Mouse (Mus musculus) midbrain, embryonic 10.5 days (tissue): ENCODE data around the gene Spdl1. TPM values are rescaled to one million over a fixed set of nuclear protein-coding genes. Genes with fewer than 3 reads are reported as not detected.
"Not testable (repeated sequence)": the region's sequence is repeated elsewhere in the genome, so short reads cannot be mapped to it uniquely, and the experiment has no call there.

ENCODE experiments used
- DNase-seq: peaks from one replicate; pipeline ENCODE4 v3.0.0-alpha.2; 2017; ENCODE audit warnings: low spot score
- H3K27ac ChIP-seq: fragments of 300-500 bp; sonication (generic); replicated peaks from 2 replicates; pipeline ENCODE4 v1.5.1; 2016; ENCODE audit warnings: mild to moderate bottlenecking
- H3K27me3 ChIP-seq: fragments of 300-500 bp; sonication (generic); 2 replicates; pipeline ENCODE4 v1.6.1; 2016; ENCODE audit warnings: low read depth, mild to moderate bottlenecking; ENCODE audit not compliant: poor library complexity, severe bottlenecking
- H3K36me3 ChIP-seq: fragments of 300-500 bp; sonication (generic); 2 replicates; pipeline ENCODE4 v1.6.1; 2016; ENCODE audit warnings: mild to moderate bottlenecking, moderate library complexity
- H3K4me1 ChIP-seq: fragments of 300-500 bp; sonication (generic); 2 replicates; pipeline ENCODE4 v1.6.1; 2016
- H3K4me3 ChIP-seq: fragments of 300-500 bp; sonication (generic); 2 replicates; pipeline ENCODE4 v1.5.1; 2016; ENCODE audit warnings: mild to moderate bottlenecking, moderate library complexity
- H3K9me3 ChIP-seq: fragments of 300-500 bp; sonication (generic); replicated peaks from 2 replicates; pipeline ENCODE4 v1.6.1; 2016; ENCODE audit warnings: mild to moderate bottlenecking
- WGBS: fragments of 180-500 bp; shearing (Covaris S2); methylation state at CpG from one replicate; pipeline ENCODE4 v1.1.7; 2016; 5-methylcytosine and 5-hydroxymethylcytosine counted together
- polyA plus RNA-seq: library from polyadenylated mRNA; unstranded; fragments of >200 nt; fragmentation: Nextera tagmentation; extraction: Ambion mirVana; gene quantifications from 2 replicates; pipeline ENCODE4 v1.2.1, GENCODE M21; 2016

The Spdl1 gene
- polyA plus RNA-seq, 1 experiment from 2014 or later: 32.5 TPM

DNA sequence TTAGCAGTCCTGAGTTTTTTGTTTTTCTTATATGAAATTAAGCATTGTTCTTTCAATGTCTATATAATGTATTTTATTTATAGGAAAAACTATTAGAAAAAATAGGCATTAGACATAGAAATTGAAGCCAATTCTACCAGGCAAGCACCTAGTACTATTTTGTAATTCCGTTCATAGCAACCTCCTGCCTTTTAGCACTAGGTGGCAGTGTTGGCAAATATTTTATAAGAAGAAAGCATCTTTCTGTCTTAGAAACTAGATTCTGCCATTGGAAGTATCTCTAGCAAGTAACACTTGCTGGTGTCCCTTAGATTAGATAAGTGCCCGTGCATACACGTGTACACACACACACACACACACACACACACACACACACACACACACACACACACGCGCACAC, 10.1 kb upstream of the Spdl1 start:
- Histone ChIP-seq H3K36me3 (no peaks in the 10 kb centered on the region), H3K27me3 (peaks cover 40% of the 10 kb centered on the region), H3K4me1 (no peaks in the 10 kb centered on the region), H3K4me3 (no peak overlapping the region), H3K9me3 (no peaks in the 10 kb centered on the region), H3K27ac (no peak overlapping the region)
- 34% methylated on average over 5 of the region's 5 CpGs for WGBS
- DNase-seq: no peak

DNA sequence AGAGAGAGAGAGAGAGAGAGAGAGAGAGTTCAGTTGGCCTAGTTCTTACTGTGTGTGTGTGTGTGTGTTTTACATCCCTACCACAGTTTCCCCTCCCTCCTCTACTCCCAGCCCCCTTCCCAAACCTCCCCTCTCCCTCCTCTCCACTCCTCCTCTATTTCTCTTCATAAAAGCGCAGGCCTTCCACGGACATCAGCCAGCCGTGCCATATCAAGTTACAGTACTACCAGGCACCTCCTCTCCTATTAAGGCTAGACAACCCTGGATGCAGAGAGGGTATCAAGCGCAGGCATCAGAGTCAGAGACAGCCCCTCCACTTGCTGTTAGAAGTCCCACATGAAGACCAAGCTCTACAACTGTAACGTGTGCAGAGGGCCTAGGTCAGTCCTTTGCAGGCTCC, 6.8 kb upstream of the Spdl1 start:
- Histone ChIP-seq H3K4me1 (no peaks in the 10 kb centered on the region), H3K4me3 (no peak overlapping the region), H3K27me3 (peaks cover 34% of the 10 kb centered on the region), H3K27ac (no peak overlapping the region), H3K9me3 (no peaks in the 10 kb centered on the region), H3K36me3 (no peaks in the 10 kb centered on the region)
- WGBS: 63% methylated on average over 5 of the region's 5 CpGs
- no peak for DNase-seq

DNA sequence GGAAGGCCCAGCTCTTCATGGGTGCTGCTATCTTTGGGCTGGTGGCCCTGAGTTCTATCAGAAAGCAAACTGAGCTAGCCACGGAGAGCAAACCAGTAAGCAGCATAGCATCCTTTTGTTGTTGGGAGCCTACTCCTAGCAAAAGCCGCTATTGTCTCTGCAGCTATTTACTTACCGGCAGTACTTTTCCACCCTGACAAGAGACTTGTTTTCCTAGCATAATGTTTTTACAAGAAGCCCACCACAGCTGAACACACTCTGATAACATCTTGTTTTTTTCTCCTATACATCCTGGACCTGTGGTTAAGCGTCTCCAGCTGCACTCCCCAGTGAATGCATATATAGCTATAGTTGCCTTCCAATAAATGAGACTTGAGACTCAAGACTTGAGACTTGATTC, 5.6 kb upstream of the Spdl1 start:
- Histone ChIP-seq H3K27me3 (peaks cover 25% of the 10 kb centered on the region), H3K9me3 (no peaks in the 10 kb centered on the region), H3K36me3 (no peaks in the 10 kb centered on the region), H3K27ac (no peak overlapping the region), H3K4me3 (no peak overlapping the region), H3K4me1 (peaks cover 5% of the 10 kb centered on the region)
- DNase-seq: no peak
- 62% methylated on average over 4 of the region's 4 CpGs for WGBS

DNA sequence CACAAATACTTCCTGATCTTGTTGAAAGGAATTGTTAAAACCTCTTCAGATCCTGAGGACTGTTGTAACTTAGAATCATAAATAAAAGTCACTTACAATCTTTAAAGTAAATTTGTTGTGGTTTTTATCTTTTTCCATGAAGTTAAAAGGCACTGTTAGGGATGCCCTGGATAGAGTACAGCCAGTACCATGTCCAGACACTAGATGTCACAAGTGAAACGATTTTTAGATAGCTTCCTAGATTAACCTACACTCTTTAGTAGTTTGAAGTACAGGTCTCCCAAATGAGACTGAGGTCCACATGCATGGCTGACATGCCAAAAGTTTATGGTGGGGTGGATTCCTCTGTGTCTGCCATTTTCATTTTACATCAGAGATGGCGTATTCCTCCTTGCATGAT, 2.8 kb upstream of the Spdl1 start:
- Histone ChIP-seq H3K4me1 (peaks cover 20% of the 10 kb centered on the region), H3K27ac (no peak overlapping the region), H3K36me3 (no peaks in the 10 kb centered on the region), H3K9me3 (no peaks in the 10 kb centered on the region), H3K27me3 (peaks cover 7% of the 10 kb centered on the region), H3K4me3 (no peak overlapping the region)
- 49% methylated on average over 2 of the region's 2 CpGs for WGBS
- DNase-seq: no peak

GRCm38 (mm10) chr11:34832678-34833077, 763 bp downstream of the Spdl1 start:
- Histone ChIP-seq H3K9me3 (no peaks in the 10 kb centered on the region), H3K27ac (peak overlapping the region; percentile 90), H3K36me3 (peaks cover 33% of the 10 kb centered on the region), H3K4me3 (peak overlapping the region; percentile 78), H3K27me3 (no peaks in the 10 kb centered on the region), H3K4me1 (peaks cover 20% of the 10 kb centered on the region)
- 7% methylated on average over 5 of the region's 5 CpGs for WGBS
- peak; percentile 12 for DNase-seq

DNA sequence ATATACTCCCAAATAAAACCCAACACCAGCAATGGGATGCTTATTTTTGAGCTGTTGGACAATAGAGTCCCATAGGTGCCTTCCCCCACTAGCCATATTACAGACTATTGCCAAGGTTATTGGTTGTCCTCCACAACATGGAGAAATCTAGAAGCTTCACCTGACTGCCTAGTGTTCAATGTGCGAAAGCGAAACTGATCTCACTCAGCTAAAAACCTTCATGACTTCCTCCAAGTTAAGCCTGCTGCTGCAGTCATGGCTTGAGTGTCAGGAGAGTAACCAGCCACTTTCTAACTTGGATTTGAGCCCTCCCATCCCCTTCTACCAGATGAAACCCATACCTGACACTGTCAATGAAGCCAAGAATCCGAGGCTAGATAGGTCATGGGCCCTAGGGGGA, 5.6 kb downstream of the Spdl1 start:
- Histone ChIP-seq H3K9me3 (no peaks in the 10 kb centered on the region), H3K27ac (no peak overlapping the region), H3K4me1 (peaks cover 12% of the 10 kb centered on the region), H3K27me3 (no peaks in the 10 kb centered on the region), H3K4me3 (no peak overlapping the region), H3K36me3 (peaks cover 72% of the 10 kb centered on the region)
- WGBS: 94% methylated on average over 3 of the region's 3 CpGs
- DNase-seq: no peak

DNA sequence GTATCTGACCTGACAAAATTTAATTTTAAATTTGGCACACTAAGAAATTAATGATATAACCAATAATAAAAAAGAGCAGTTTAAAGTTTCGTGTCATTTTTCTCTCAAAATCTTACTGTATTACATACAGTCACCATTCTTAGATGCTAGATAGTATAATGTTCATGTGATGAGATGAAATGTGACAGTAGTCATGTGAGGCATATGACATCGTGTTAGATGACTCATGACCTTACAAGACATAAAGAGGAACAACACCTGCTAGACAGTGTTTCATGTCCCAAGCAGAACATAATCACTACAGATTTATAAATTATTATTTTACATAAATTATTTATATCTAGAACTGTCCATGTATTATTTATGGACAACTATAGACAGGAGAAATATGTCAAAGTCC, 6.5 kb downstream of the Spdl1 start:
- Histone ChIP-seq H3K9me3 (no peaks in the 10 kb centered on the region), H3K36me3 (peaks cover 81% of the 10 kb centered on the region), H3K27me3 (no peaks in the 10 kb centered on the region), H3K27ac (no peak overlapping the region), H3K4me1 (peaks cover 3% of the 10 kb centered on the region), H3K4me3 (no peak overlapping the region)
- DNase-seq: no peak
- 94% methylated on average over 2 of the region's 2 CpGs for WGBS

DNA sequence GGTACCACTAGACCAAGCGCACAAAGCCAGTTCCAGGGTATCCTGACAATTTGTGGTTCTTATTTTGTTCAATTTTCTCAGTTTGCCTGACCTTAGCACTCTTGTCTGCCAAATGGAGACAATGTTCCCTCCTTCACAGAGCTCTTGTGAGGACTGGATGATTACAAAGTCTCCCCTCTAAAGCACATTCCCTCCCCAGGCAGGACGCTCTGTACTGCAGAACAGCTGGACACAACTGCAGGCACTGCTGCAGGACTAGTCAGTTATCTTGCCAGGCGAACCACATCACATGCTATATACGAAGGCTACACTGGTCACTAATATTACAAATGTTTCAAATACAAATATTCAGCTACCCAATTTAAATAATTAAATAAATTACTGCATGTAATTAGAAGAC, 8.7 kb downstream of the Spdl1 start:
- no peak for DNase-seq

GRCm38 (mm10) chr11:34814767-34815166, 18.7 kb downstream of the Spdl1 start:
- WGBS: 21% methylated on average over 2 of the region's 2 CpGs
- H3K27ac ChIP-seq: no peak overlapping the region
- H3K4me3 ChIP-seq: no peak overlapping the region
- peaks cover 90% of the 10 kb centered on the region for H3K36me3 ChIP-seq
- no peaks in the 10 kb centered on the region for H3K4me1 ChIP-seq
- no peaks in the 10 kb centered on the region for H3K27me3 ChIP-seq
- no peak for DNase-seq
- no peaks in the 10 kb centered on the region for H3K9me3 ChIP-seq

More for the DNA sequence above, 8.7 kb downstream of the Spdl1 start:
- no peaks in the 10 kb centered on the region for H3K27me3 ChIP-seq
- peaks cover 91% of the 10 kb centered on the region for H3K36me3 ChIP-seq
- no peak overlapping the region for H3K27ac ChIP-seq
- H3K4me1 ChIP-seq: no peaks in the 10 kb centered on the region
- H3K9me3 ChIP-seq: no peaks in the 10 kb centered on the region
- no peak overlapping the region for H3K4me3 ChIP-seq
- 96% methylated on average over 4 of the region's 4 CpGs for WGBS

DNA sequence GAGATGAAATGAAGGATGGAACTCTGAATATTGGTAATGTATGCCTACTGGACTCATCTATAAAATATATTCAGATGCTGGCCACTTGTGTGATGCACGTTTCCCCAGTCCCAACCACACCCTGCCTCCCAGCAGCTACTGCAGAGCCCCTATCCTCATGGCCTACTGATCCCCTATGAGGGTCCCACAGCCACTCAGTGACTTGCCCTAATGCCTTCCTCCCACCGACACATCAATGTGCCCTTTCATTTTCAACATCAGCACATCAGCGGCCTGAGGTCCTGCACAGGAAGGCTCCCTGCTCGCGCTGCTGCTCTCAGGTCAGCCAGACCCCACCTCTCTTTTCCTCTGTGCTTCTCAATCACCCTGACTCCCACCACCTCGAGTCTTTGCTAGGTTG, 19.1 kb downstream of the Spdl1 start:
- no peaks in the 10 kb centered on the region for H3K9me3 ChIP-seq
- H3K36me3 ChIP-seq: peaks cover 90% of the 10 kb centered on the region
- no peak for DNase-seq
- no peak overlapping the region for H3K27ac ChIP-seq
- WGBS: 90% methylated on average over 6 of the region's 6 CpGs
- H3K4me1 ChIP-seq: no peaks in the 10 kb centered on the region
- no peak overlapping the region for H3K4me3 ChIP-seq
- no peaks in the 10 kb centered on the region for H3K27me3 ChIP-seq

DNA sequence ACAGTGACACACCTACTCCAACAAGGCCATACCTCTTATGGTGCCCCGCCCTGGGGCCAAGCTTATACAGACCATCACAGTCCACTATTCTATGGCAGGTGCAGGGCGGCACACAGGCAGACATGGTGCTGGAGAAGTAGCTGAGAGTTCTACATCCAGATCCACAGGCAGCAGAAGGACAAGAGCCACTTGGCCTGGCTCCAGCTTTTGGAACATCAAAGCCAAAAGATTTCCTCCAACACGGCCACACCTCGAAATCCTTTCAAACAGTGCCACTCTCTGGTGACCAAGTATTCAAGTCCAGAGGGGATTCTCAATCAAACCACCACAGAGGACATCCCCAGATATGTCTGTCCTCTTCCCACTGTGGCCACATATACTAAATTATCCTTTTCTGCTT, 28.4 kb downstream of the Spdl1 start:
- not testable (repeated sequence) for H3K4me1 ChIP-seq, H3K4me3 ChIP-seq, H3K9me3 ChIP-seq, DNase-seq, H3K27ac ChIP-seq, H3K27me3 ChIP-seq
- WGBS: 88% methylated on average over 4 of the region's 4 CpGs
- peaks cover 18% of the 10 kb centered on the region for H3K36me3 ChIP-seq

DNA sequence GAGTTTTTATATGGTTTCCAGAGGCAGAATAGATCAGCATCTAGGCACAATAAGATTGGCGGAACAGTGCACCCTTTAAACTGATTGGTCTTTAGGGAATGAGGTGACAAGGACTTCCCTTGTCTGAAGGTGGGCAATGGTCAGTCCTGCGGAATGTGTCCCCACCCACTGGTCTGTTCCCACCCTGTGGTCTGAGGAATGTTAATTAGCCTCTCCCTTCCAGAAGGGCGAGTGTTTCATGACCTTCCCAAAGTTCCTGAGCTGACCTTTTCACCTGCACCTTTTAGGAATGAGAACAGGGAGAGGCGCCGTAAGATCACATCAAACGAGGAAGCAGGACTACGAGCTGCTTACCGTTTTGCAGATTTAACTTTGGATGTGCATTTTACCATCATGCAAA, 35.4 kb downstream of the Spdl1 start:
- H3K9me3 ChIP-seq, H3K27ac ChIP-seq, H3K4me1 ChIP-seq, DNase-seq, H3K4me3 ChIP-seq, H3K27me3 ChIP-seq, H3K36me3 ChIP-seq: not testable (repeated sequence)
- 71% methylated on average over 8 of the region's 8 CpGs for WGBS

DNA sequence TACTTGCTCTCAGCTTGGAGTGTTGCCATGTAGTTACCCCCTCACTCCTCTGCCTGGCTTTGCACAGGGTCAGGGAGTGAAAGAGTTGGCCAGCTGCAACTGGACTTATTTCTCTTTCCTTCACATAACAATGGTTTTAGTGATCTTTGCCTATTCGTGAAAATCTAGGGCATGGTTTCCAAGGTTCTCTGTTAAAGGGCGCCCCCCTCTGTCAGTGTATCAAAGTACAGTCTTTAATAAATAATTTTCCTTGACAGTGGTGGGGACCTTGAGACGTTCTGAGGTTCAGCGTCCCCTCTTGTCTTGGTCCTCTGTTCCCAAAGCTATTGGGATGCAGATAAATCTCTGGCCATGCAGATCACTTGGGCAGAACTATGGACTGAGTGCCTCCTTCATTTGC, 37.3 kb downstream of the Spdl1 start:
- H3K36me3 ChIP-seq: no peaks in the 10 kb centered on the region
- no peaks in the 10 kb centered on the region for H3K4me1 ChIP-seq
- H3K4me3 ChIP-seq: no peak overlapping the region
- no peaks in the 10 kb centered on the region for H3K9me3 ChIP-seq
- no peak for DNase-seq
- 24% methylated on average over 4 of the region's 4 CpGs for WGBS
- H3K27me3 ChIP-seq: no peaks in the 10 kb centered on the region
- no peak overlapping the region for H3K27ac ChIP-seq

DNA sequence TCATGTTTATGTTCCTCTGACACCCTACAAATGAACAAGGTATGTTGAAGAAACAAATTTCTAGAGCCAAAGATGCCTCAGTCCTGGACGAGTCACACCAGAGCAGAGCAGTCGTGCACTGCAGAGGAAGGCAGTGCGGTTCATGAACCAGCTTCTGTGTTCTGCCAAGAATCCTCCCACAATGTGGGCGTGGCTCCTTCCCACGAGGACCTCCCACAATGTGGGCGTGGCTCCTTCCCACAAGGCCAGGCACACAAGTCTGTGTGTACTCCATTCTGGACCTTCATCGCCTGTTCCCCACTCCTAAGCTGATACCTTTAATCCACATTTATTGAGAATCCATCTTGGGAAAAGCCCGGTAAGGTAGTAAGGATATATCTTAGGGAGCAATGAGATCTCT, 41.6 kb downstream of the Spdl1 start:
- 67% methylated on average over 8 of the region's 8 CpGs for WGBS

More for the DNA sequence above, 41.6 kb downstream of the Spdl1 start:
- Histone ChIP-seq H3K4me1 (no peaks in the 10 kb centered on the region), H3K9me3 (no peaks in the 10 kb centered on the region), H3K27me3 (no peaks in the 10 kb centered on the region), H3K36me3 (no peaks in the 10 kb centered on the region), H3K4me3 (no peak overlapping the region), H3K27ac (no peak overlapping the region)
- no peak for DNase-seq
